Mouse (Mus musculus): ENCODE data around the gene Kcnk5. TPM values are rescaled to one million over a fixed set of nuclear protein-coding genes. Genes with fewer than 3 reads are reported as not detected.

Gene Kcnk5
- polyA plus RNA-seq, 1 experiment from 2014 or later: 1.5 TPM

- Histone ChIP-seq H3K4me2 (no peak overlapping the region), H3K9me3 (replicated peaks) (no peaks in the 10 kb centered on the region), H3K4me1 (no peaks in the 10 kb centered on the region), H3K4me3 (replicated peaks) (no peak overlapping the region), H3K36me3 (no peaks in the 10 kb centered on the region), H3K9ac (replicated peaks) (no peak overlapping the region), H3K27ac (replicated peaks) (no peak overlapping the region), H3K27me3 (replicated peaks) (no peaks in the 10 kb centered on the region)
- no peak; the same call in 1 of the 2 replicates for ATAC-seq (ENCODE audit: low FRiP score)
- 75% methylated on average over 4 of the region's 4 CpGs for WGBS
Observed at GRCm38 (mm10) chr14:20193103-20193715, 11.6 kb upstream of the Kcnk5 start.

- H3K4me3 ChIP-seq (replicated peaks): no peak overlapping the region
- ATAC-seq (ENCODE audit: low FRiP score): no peak
- H3K4me1 ChIP-seq: no peaks in the 10 kb centered on the region
- no peaks in the 10 kb centered on the region for H3K36me3 ChIP-seq
- no peak overlapping the region for H3K4me2 ChIP-seq
- 93% methylated on average over 5 of the region's 5 CpGs for WGBS
- H3K9me3 ChIP-seq (replicated peaks): no peaks in the 10 kb centered on the region
- H3K27me3 ChIP-seq (replicated peaks): no peaks in the 10 kb centered on the region
- no peak overlapping the region for H3K9ac ChIP-seq (replicated peaks)
- H3K27ac ChIP-seq (replicated peaks): no peak overlapping the region
Observed at GRCm38 (mm10) chr14:20191136-20191735, 9.6 kb upstream of the Kcnk5 start.

- H3K9ac ChIP-seq (replicated peaks): no peak overlapping the region
- H3K4me3 ChIP-seq (replicated peaks): no peak overlapping the region
- 76% methylated on average over 2 of the region's 2 CpGs for WGBS
- no peak overlapping the region for H3K4me2 ChIP-seq
- no peaks in the 10 kb centered on the region for H3K36me3 ChIP-seq
- no peaks in the 10 kb centered on the region for H3K4me1 ChIP-seq
- no peaks in the 10 kb centered on the region for H3K9me3 ChIP-seq (replicated peaks)
- no peaks in the 10 kb centered on the region for H3K27me3 ChIP-seq (replicated peaks)
- no peak overlapping the region for H3K27ac ChIP-seq (replicated peaks)
- ATAC-seq (ENCODE audit: low FRiP score): no peak
Observed at GRCm38 (mm10) chr14:20189751-20190150, 8.1 kb upstream of the Kcnk5 start.

GRCm38 (mm10) chr14:20185426-20185825 lies 3.8 kb upstream of the Kcnk5 start:
- Histone ChIP-seq H3K27ac (replicated peaks) (no peak overlapping the region), H3K4me3 (replicated peaks) (no peak overlapping the region), H3K9me3 (replicated peaks) (no peaks in the 10 kb centered on the region), H3K36me3 (no peaks in the 10 kb centered on the region), H3K4me2 (no peak overlapping the region), H3K4me1 (peaks cover 13% of the 10 kb centered on the region), H3K9ac (replicated peaks) (no peak overlapping the region), H3K27me3 (replicated peaks) (peaks cover 7% of the 10 kb centered on the region)
- WGBS: 86% methylated on average over 9 of the region's 9 CpGs
- ATAC-seq (ENCODE audit: low FRiP score): no peak

- H3K4me1 ChIP-seq: peaks cover 15% of the 10 kb centered on the region
- H3K4me2 ChIP-seq: no peak overlapping the region
- peaks cover 14% of the 10 kb centered on the region for H3K27me3 ChIP-seq (replicated peaks)
- H3K36me3 ChIP-seq: no peaks in the 10 kb centered on the region
- H3K9ac ChIP-seq (replicated peaks): no peak overlapping the region
- no peaks in the 10 kb centered on the region for H3K9me3 ChIP-seq (replicated peaks)
- WGBS: 27% methylated on average over 5 of the region's 5 CpGs
- H3K27ac ChIP-seq (replicated peaks): no peak overlapping the region
- no peak overlapping the region for H3K4me3 ChIP-seq (replicated peaks)
- ATAC-seq (ENCODE audit: low FRiP score): no peak
Observed at GRCm38 (mm10) chr14:20183701-20184100, 2.1 kb upstream of the Kcnk5 start.

- H3K27me3 ChIP-seq (replicated peaks): peaks cover 14% of the 10 kb centered on the region
- no peaks in the 10 kb centered on the region for H3K36me3 ChIP-seq
Observed at GRCm38 (mm10) chr14:20182596-20182995, 987 bp upstream of the Kcnk5 start.

GRCm38 (mm10) chr14:20180751-20181162 lies 852 bp downstream of the Kcnk5 start:
- no peaks in the 10 kb centered on the region for H3K36me3 ChIP-seq
- under 1% methylated on average over 24 of the region's 24 CpGs for WGBS
- H3K9me3 ChIP-seq (replicated peaks): no peaks in the 10 kb centered on the region
- H3K4me2 ChIP-seq: peak overlapping the region; percentile 94
- peaks cover 15% of the 10 kb centered on the region for H3K4me1 ChIP-seq
- ATAC-seq (ENCODE audit: low FRiP score): peak; percentile 11; the same call in 1 of the 2 replicates
- peak overlapping the region; percentile 33; the same call in 1 of the 2 replicates for H3K9ac ChIP-seq (replicated peaks)
- peak overlapping the region; percentile 57 for H3K4me3 ChIP-seq (replicated peaks)
- peaks cover 14% of the 10 kb centered on the region for H3K27me3 ChIP-seq (replicated peaks)
- H3K27ac ChIP-seq (replicated peaks): no peak overlapping the region

More at GRCm38 (mm10) chr14:20182596-20182995, 987 bp upstream of the Kcnk5 start:
- no peak for ATAC-seq (ENCODE audit: low FRiP score)
- 82% methylated on average over 7 of the region's 7 CpGs for WGBS
- H3K4me2 ChIP-seq: no peak overlapping the region
- H3K9me3 ChIP-seq (replicated peaks): no peaks in the 10 kb centered on the region
- H3K9ac ChIP-seq (replicated peaks): no peak overlapping the region
- H3K27ac ChIP-seq (replicated peaks): no peak overlapping the region
- no peak overlapping the region for H3K4me3 ChIP-seq (replicated peaks)
- H3K4me1 ChIP-seq: peaks cover 15% of the 10 kb centered on the region

- H3K27ac ChIP-seq (replicated peaks): no peak overlapping the region
Observed at GRCm38 (mm10) chr14:20180304-20180703, 1.3 kb downstream of the Kcnk5 start.

GRCm38 (mm10) chr14:20179731-20180280 lies 1.8 kb downstream of the Kcnk5 start:
- H3K27ac ChIP-seq (replicated peaks): no peak overlapping the region
- H3K4me1 ChIP-seq: peaks cover 15% of the 10 kb centered on the region
- H3K4me3 ChIP-seq (replicated peaks): peak overlapping the region; percentile 57; the same call in 1 of the 2 replicates
- H3K9me3 ChIP-seq (replicated peaks): no peaks in the 10 kb centered on the region
- 71% methylated on average over 5 of the region's 5 CpGs for WGBS
- H3K36me3 ChIP-seq: no peaks in the 10 kb centered on the region
- peak overlapping the region; percentile 94; the same call in 1 of the 2 replicates for H3K4me2 ChIP-seq
- no peak for ATAC-seq (ENCODE audit: low FRiP score)
- peaks cover 14% of the 10 kb centered on the region for H3K27me3 ChIP-seq (replicated peaks)
- no peak overlapping the region for H3K9ac ChIP-seq (replicated peaks)

More at GRCm38 (mm10) chr14:20180304-20180703, 1.3 kb downstream of the Kcnk5 start:
- Histone ChIP-seq H3K4me2 (peak overlapping the region; percentile 94), H3K27me3 (replicated peaks) (peaks cover 14% of the 10 kb centered on the region), H3K9me3 (replicated peaks) (no peaks in the 10 kb centered on the region), H3K36me3 (no peaks in the 10 kb centered on the region), H3K4me3 (replicated peaks) (peak overlapping the region; percentile 57), H3K9ac (replicated peaks) (no peak overlapping the region), H3K4me1 (peaks cover 15% of the 10 kb centered on the region)
- WGBS: 10% methylated on average over 6 of the region's 6 CpGs
- no peak for ATAC-seq (ENCODE audit: low FRiP score)

- no peak overlapping the region for H3K4me3 ChIP-seq (replicated peaks)
- H3K27me3 ChIP-seq (replicated peaks): peaks cover 14% of the 10 kb centered on the region
- ATAC-seq (ENCODE audit: low FRiP score): no peak
- H3K9ac ChIP-seq (replicated peaks): no peak overlapping the region
- H3K36me3 ChIP-seq: no peaks in the 10 kb centered on the region
- no peaks in the 10 kb centered on the region for H3K9me3 ChIP-seq (replicated peaks)
- H3K4me1 ChIP-seq: peaks cover 15% of the 10 kb centered on the region
- no peak overlapping the region for H3K27ac ChIP-seq (replicated peaks)
- WGBS: 42% methylated on average over 3 of the region's 3 CpGs
- no peak overlapping the region for H3K4me2 ChIP-seq
Observed at GRCm38 (mm10) chr14:20179080-20179479, 2.5 kb downstream of the Kcnk5 start.

GRCm38 (mm10) chr14:20178593-20178992 lies 3.0 kb downstream of the Kcnk5 start:
- WGBS: 17% methylated on average over 4 of the region's 4 CpGs
- H3K4me2 ChIP-seq: no peak overlapping the region
- no peak overlapping the region for H3K27ac ChIP-seq (replicated peaks)

More at GRCm38 (mm10) chr14:20178593-20178992, 3.0 kb downstream of the Kcnk5 start:
- no peaks in the 10 kb centered on the region for H3K9me3 ChIP-seq (replicated peaks)
- peaks cover 14% of the 10 kb centered on the region for H3K27me3 ChIP-seq (replicated peaks)
- no peak for ATAC-seq (ENCODE audit: low FRiP score)
- no peaks in the 10 kb centered on the region for H3K36me3 ChIP-seq
- no peak overlapping the region for H3K9ac ChIP-seq (replicated peaks)
- H3K4me1 ChIP-seq: peaks cover 15% of the 10 kb centered on the region
- no peak overlapping the region for H3K4me3 ChIP-seq (replicated peaks)
